Mouse (Mus musculus) cerebellum, adult 11-12 months (tissue): ENCODE measurements around the gene Myh10.

Source experiments
- DNase-seq: peaks from one replicate; pipeline ENCODE4 v3.0.0; 2022

Myh10 gene

DNA sequence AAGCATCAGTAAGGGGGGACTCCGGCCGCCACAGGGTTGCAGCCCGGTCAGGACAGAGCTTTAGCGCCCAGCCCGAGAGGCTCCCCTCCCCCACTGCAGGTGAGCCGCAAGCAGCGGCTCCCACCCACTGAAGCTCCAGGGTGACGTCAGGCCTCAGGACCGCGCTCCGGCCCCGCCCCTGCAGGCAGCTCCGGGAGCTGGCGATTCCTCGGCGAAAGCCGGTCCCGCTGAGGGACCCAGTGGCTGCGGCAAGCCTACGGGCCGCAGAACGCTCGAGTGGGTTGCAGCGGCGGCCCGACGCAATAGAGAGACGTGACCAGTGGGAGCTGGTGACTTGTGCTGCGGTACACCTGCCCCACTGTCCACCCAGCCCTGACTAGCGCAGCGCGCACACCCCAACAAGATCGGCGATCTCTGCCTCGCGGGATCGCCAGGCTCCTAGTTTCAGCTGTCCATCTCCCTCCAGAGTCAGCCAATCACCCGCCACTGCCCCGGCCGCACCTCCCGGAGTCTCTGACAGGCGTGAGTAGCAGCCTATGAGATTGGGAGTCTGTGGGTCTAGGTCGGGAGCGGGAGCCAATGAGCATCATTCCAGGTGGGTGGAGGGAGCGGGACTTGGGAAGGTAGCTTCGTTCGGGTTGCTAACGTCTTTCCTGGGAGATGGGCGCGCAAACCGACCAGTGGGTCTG is at the start of gene Myh10:
TSS of gene Myh10 (plus strand) at position 239 of the 689 bp plus-strand sequence.
- peak; percentile 99 for DNase-seq

GRCm38 (mm10) chr11:68644781-68645180 is 46.6 kb upstream of the Myh10 start:
- DNase-seq: no peak

GRCm38 (mm10) chr11:68647808-68648207 is 43.6 kb upstream of the Myh10 start:
- DNase-seq: no peak

DNA sequence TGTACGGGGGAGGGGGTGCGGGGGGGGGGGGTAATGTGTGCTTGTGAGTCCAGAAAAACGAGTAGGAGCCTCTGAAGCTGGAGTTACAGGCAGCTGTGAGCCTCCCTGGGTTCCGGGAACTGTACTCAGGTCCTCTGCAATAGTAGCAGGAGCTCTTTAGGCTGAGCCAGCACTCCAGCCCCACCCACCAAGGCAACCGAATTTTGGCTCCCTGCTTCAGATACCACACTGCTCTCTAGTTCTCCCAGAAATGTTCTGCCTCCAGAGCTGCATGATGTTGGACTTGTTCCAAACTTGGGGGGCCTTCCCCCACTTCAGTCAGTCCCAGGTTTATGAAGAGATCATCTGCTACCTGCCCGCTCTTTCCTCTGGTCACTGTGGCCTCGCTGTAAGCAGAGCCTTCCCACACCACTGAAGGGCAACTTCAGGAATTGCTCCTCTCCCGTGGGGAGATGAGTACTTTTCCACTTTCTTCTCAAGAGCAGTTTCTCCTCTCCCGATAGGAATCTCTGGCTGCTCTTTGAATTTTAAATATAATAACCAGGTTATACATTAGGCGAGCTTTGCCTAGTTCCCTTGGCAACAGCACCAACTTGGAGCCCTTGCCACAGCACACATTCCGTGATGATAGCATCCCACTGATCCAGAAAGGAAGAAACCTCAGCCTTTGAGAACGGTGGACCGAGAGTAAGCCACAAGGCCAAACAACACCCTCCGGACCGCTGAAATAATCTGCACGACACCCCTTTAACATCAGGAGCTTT is 42.8 kb upstream of the Myh10 start:
- DNase-seq: no peak

DNA sequence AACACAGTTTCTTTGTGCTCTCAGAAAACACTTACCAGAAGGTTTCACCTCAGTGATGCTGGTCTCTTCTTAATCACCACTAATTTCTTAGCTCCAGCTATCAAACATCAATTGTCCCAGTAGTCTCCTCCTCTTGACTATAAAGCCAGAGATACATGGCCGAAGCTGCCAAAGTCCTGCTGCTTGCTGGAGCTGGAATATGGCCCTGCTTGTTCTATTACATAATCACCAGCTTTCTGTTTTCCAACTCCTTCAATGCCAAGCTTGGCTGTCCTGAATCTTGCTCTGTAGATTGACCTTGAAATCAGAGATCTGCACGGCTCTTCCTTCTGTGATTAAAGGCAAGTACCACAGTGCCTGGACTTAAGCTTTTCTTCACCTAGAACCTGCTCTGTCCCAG is 39.8 kb upstream of the Myh10 start:
- DNase-seq: peak; percentile 50

DNA sequence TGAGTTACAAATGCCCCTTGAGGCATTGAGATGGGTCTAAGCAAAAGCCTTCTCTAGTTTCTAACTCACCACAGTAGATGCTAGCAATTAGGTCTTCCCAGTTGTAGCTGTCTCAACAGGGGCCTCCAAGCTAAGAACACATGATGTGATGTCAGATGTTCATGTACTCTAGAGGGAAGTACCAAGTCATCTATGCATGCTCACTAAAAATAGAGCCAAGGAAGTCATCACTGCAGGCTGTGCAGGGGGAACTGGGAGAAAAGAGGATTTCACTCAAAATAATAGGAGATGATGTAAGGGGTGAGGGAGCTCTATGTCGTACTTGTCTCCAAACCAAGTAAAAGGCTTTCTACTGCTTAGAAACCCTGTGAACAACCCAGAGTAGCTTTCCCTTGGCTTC is 35.8 kb upstream of the Myh10 start:
- no peak for DNase-seq

- no peak for DNase-seq
Measured at GRCm38 (mm10) chr11:68656887-68657685, 34.3 kb upstream of the Myh10 start.

DNA sequence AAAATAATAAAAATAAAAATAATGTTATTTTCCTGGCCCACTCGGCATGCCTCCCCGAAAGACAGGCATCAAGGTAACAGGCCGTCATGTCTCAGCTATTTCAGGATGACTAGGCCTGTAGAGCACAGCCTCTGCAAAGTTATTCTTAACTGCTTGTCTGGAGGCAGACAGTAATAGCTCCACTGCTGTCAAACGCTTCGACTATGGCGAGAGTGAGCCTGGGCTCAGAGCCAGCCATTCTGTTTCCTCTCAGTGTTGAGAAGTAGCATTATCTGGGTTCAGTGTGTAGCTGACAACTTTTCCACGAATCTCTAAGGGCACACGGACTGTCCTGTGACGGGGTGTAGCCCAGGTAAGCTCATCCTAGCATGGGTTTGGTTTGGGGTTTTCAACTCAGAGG is 33.5 kb upstream of the Myh10 start:
- DNase-seq: no peak

DNA sequence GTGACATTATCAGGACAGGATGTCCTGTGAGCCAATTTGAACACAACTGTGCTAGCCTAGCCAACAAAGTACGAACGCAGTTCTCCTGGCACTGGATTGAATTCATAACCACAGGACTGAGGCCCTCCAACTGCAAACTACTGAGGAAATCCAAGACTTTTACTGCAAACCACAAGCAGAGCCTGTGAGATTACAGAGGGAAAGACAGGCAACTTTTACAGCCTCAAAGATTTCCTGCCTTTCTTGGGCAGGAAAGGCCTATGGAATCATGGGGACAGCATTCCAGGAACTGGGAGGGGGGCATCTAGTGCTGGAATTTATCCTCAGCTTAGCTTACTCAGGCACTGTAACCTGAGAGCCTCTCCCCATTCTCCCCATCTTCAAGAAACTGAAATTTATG is 26.0 kb upstream of the Myh10 start:
- no peak for DNase-seq

- no peak for DNase-seq
Measured at GRCm38 (mm10) chr11:68666210-68666609, 25.1 kb upstream of the Myh10 start.

DNA sequence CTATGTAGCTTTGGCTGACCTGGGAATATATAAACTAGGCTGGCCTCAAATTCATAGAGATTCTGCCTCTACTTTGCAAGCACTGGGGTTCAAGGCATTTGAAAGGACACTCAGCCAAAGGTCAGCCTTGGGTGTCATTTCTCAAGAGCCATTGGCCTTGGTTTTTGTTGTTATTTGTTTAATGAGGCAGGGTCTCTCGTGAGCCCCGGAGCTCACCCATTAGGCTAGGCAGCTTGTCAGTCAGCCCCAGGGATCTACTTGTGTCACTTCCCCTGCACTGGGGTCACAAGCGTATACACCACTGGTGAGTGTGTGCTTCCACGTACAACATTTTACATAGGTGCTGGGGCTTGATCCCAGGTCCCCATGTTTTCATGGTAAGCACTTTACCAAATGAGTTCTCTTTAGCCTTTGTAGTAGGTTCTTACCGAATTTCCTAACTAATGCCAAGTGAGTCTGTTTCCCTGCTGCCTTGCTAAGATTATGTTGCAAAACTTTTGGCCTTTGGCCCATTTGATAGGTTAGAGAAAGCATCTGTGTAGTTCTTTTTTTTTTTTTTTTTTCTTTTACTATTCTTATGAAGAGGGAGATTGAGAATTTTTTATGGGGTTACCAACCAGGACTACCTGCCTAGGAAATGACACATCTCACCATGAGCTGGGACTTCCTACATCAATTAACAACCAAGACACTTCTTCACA is 18.9 kb upstream of the Myh10 start:
- DNase-seq: no peak

DNA sequence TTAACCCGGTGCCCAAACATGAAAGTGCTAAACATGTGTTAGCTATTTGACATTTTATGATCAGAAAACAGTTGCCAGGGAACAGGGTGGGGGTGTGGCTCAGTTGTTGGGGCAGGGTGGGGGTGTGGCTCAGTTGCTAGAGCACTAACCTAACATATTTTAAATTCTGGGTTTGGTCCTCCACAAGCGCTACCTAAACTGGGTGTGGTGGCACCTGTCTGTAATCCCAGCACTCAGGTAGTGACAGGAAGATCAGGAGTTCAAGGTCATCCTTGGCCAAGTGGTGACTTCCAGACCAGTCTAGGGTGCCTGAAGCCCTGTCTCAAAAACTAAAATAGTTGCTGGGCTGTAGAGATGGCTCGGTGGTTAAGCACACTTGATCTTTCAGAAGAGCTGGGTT is 17.3 kb upstream of the Myh10 start:
- no peak for DNase-seq

DNA sequence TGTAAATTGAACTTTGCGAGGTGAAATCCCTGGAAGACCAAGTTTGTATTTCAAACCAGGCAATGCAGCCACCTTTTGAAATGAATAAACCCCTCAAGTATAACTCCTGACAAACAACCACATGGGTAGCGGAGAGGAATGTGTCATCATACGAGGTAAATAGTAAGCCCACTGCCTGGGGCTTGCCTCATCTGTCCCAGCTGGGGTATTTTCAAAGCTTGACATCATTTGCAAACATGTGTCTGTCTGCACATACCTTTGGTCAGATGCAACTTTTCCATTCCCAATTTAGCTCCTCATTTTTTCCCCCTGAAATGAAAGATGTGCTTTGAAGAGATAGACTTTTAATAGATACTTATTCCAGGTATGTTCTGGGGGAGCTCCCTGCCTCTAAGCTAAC is 16.7 kb upstream of the Myh10 start:
- no peak for DNase-seq

DNA sequence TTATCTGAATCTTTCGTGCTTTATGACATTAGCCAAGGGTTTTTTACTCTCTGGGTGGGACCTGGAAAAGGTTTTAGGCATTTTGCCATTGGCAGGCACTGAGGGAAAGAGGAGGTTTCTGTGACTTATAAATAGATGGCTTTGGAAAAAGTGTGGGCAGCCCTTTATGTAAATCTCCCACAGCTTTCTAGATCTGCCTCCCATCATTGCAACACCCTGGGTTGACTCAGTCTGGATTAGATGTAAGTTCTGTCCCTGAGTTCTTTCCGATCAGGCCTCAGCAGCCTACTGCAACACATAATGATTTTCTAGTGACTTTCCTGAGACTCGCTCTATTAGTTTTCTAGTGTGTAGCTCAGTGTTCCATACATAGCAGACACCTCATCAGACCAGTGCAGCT is 16.1 kb upstream of the Myh10 start:
- no peak for DNase-seq

DNA sequence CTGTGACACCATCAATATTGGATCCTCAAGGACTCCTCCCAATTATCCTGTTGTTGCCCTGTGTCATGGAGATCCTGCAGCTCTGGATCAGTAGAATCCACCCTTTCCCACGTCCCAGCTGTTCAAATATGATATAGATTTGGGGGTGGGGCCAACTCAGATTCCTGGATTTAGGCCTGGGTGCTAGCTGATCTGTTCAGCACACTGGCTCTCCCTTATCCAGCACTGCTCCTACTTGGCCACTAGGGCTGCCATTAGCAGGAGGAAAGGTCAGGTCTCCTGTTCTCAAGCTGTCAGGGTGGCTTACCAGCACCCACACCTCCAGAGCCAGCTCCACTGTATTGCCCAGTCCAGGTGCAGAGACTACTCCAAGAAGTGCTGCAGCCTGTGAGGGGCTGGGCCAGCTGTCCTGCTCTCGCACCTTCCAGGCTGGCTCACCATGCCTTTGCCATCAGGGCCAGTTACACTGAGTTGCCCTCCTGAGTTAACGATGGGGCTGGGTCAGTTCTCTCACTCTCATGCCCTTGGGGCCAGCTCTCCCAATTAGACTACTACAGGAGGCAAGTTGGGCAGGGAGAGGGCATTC is 10.0 kb upstream of the Myh10 start:
- no peak for DNase-seq

DNA sequence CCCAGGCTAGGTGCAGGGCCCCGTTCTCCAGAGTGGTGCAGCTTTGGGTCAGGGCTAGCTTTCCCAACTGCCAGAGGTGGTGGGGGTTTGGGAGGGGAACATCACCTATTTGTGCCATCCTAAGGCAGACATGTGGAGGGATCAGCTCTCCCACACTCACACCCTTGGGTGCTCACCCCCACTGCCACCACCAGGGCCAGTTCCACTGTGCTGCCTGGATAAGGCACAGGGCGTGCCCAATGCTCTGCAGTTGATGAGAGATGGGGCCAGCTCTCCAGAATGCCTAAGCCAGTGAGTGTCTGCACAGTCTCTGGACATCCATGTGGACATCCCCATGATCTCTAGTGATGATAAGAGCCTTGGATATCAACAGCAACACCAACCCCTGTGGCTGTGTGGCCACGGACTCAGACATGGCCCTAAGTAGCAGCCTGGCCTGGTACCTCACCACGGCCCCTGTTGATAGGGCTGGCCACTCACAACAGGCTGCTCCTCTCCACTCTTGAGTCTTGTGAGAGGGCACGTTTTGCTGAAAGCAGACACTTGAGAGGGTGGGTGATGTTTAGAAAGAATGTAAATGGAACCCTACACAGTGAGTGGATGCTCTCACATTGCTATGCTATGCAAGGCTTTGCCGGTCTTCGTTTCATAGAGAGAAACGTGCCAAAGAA is 9.1 kb upstream of the Myh10 start:
- no peak for DNase-seq

- DNase-seq: no peak
Measured at GRCm38 (mm10) chr11:68686001-68686400, 5.4 kb upstream of the Myh10 start.

DNA sequence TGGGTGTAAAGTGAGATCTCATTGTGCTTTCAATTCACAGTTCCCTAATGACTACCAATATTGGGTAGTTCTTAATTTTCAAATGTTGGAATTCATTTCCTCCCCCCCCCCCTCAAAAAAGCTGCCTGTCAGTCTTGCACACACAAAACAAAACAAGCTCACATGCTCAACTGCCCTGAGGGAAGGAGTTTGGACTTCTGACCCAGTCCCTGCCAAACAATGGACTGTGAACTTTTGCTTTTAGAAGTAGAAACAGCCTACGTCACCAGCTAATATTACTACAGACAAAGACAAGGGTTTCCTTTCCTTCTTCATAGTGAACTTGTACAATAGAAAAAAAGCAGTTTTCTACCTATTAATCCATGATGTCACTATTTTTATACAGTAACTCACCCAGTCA is 2.1 kb upstream of the Myh10 start:
- no peak for DNase-seq

DNA sequence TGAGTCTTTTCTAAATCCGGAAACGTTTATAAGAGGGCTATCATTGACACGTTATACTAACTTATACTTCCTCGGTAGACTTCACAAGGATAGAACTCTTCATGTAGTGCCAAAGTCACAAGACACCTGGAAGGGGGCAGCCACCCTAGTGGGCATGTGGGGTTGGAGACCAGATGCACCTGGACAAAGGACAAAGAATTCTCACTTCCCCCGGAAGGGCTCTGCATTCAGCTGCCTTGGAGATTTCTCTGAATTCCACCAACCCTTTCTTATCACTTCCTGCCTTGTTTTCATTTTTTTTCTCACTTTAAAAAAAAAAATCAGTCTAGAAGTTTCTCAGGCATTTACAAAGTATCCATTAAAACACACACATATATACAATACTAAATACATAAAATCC is 894 bp upstream of the Myh10 start:
- peak; percentile 38 for DNase-seq

DNA sequence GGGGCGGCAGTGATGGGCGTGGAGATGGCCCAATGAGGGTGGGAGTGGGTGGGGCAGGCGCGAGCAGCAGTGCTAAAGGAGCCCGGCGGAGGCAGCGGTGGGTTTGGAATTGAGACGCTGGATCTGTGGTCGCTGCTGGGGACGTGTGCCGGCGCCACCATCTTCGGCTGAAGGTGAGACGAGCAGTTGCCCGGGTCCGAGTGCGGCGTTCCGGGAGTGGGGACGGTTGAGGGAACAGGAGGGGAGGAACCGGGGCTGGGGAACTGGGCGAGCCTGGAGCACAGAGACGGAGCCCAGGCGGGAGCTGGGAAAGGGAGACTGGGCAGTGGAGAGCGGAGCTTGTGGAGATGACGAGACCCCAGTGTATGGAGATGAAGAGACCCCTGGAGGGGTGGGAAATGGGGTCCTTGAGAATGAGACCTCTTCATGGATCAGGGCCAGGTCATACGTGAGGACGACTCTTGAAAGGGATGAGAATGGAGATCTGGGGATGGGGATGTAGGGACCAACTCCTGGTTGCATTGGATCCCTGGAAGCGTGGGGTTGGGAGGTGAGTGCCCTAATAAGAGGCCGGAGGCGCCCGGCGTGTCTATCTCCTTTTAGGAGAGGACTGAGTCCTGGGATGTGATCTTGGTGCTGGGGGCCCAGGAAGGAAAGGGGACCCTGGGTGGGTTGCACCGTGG is 792 bp downstream of the Myh10 start:
- DNase-seq: no peak

DNA sequence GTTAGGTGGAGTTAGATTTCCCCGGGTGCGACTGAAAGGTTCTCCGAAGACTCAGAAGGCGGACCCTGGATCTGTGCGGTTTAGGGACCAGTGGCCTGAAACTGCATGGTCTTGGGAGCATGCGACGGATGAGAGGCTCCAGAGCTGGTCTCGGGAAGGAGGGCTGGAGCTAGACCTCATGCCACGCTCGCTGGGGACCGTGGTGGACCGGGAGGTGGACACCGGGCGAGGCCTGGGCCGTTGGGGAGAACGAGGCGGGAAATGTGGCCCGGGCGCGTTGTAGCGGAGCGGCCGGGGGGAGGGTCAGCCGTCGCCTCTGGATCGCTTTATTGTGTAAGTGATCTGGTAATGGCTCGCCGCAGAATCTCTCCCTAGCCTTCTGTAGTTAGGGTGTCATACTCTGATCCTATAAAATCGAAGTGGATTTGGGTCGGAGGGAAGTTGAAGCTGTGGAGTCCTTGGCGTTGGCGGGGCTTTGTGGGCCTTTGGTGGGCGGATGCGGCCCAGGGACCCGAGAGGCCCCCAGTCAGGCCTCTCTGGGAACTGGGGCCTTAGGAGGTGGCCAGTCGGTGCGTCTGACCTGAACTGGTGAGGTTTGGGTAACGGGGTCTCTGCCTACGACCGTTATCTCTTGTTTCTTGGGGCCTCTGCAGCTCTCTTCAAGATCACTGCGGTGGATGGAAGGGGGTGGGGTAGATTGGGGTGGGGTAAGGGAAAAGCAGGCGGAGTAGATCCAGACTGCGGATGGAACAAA is 1.5 kb downstream of the Myh10 start:
- peak; percentile 38 for DNase-seq
